In the genomic region with DNA sequence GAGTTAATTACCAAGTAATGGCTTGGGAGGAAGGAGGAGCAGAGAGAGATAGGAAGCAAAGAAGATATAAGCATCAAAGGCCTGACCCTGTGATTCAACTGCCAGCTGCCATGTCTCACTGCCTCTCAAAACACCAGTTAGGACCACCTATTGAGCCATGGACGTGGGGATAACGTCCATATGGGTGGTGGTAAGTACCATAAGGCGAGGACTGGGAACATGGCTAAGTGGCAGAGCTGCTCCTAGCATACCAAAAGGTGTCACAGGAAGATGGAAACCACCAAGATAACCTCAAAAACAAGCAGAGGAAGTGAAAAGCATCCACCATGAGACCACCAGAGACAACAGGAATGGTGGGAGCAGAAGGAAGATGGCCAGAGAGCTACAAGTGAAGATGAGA, we compare ENCODE assay signal across 23 mouse cellular contexts. TPM values are rescaled to one million over a fixed set of nuclear protein-coding genes. Genes with fewer than 3 reads are reported as not detected.
"Had no signal": no experiment of that assay in that cellular context is flagged by ENCODE, and none has a peak within 500 bp of the region (broad histone marks: within the 10 kb centered on the region; RNA-seq: fewer than 3 reads in every experiment).

No protein-coding gene starts in this region.

- H3K9ac ChIP-seq: neural tube, embryonic 15.5 days; stomach, embryonic 15.5 days had no signal

- H3K4me3 ChIP-seq: neural tube, embryonic 15.5 days; stomach, embryonic 15.5 days had no signal

- H3K4me2 ChIP-seq: neural tube, embryonic 15.5 days; stomach, embryonic 15.5 days had no signal

- H3K9me3 ChIP-seq: neural tube, embryonic 15.5 days; stomach, embryonic 15.5 days had no signal

- H3K4me1 ChIP-seq: stomach, embryonic 15.5 days had no signal

- DNase-seq: retina, postnatal 1 day; right cerebral cortex, adult 18-20 months; right cerebral cortex, postnatal 14 days; right cerebral cortex, postnatal 25 days; right cerebral cortex, postnatal 4 days; spleen, adult 18-20 months; thymus, adult 18-20 months; thymus, adult 2 months; thymus, postnatal 14 days; thymus, postnatal 25 days; thymus, postnatal 36 days; thymus, postnatal 4 days had no signal

- H3K27me3 ChIP-seq: neural tube, embryonic 15.5 days; stomach, embryonic 15.5 days had no signal

- H3K27ac ChIP-seq: neural tube, embryonic 15.5 days; stomach, embryonic 15.5 days; stomach, postnatal 0 days had no signal

RNA-seq across cellular contexts. Expression of gene Olfr1373, which starts 18.2 kb away (rescaled TPM):
- total RNA-seq: neutrophil, adult 5-6 weeks had no signal
- polyA plus RNA-seq: neural tube, embryonic 14.5 days; neural tube, embryonic 15.5 days; small intestine, adult 2 months; spleen, adult 2 months; stomach, embryonic 14.5 days; stomach, embryonic 15.5 days; stomach, embryonic 16.5 days; stomach, postnatal 0 days; thymus, adult 2 months; thymus, postnatal 0 days; urinary bladder, adult 2 months had no signal
